Mouse (Mus musculus) gastrocnemius, postnatal 10 days (tissue): ENCODE data around the gene Tmem201. TPM values are rescaled to one million over a fixed set of nuclear protein-coding genes. Genes with fewer than 3 reads are reported as not detected.
"Not testable (repeated sequence)": the region's sequence is repeated elsewhere in the genome, so short reads cannot be mapped to it uniquely, and the experiment has no call there.

ENCODE experiments used
- DNase-seq: peaks from one replicate; pipeline ENCODE4 v3.0.0; 2021; ENCODE audit warnings: mixed read lengths
- long read RNA-seq, 2 experiments: library from polyadenylated mRNA; stranded (forward); transcript quantifications; one replicate each; pipeline ENCODE4 v2.0.0; 2021
- total RNA-seq, 2 experiments: library from RNA; stranded (reverse); gene quantifications; 2 replicates each; pipeline ENCODE4 v1.2.3; 2021

Tmem201 gene
- total RNA-seq: 10 to 100 TPM; 49.7 to 52.2 TPM
- long read RNA-seq, experiment 1, transcript Tmem201-202 (6 exons, 3,620 nt): major isoform, 70 of 98 reads
- long read RNA-seq, experiment 1, partial matches to known transcripts: 8 of 98 reads
- long read RNA-seq, experiment 1, other reads (novel, unspliced or antisense): 18 of 98 reads
- long read RNA-seq, experiment 2, full-length matches to known transcripts: 69 of 97 reads
- long read RNA-seq, experiment 2, partial matches to known transcripts: 6 of 97 reads
- long read RNA-seq, experiment 2, other reads (novel, unspliced or antisense): 22 of 97 reads

GRCm38 (mm10) chr4:149737383-149738324 is at the start of gene Tmem201:
TSS of gene Tmem201 (minus strand) at chr4:149738044.
- DNase-seq: peak; percentile 98

- DNase-seq: no peak
These were observed 47.1 kb upstream of the Tmem201 start for GRCm38 (mm10) chr4:149784901-149785300.

- DNase-seq: no peak
These were observed 46.5 kb upstream of the Tmem201 start for GRCm38 (mm10) chr4:149784371-149784770.

- no peak for DNase-seq
These were observed 45.1 kb upstream of the Tmem201 start for GRCm38 (mm10) chr4:149782975-149783374.

- no peak for DNase-seq
These were observed 42.9 kb upstream of the Tmem201 start for GRCm38 (mm10) chr4:149780565-149781356.

GRCm38 (mm10) chr4:149779966-149780365 is 42.1 kb upstream of the Tmem201 start:
- no peak for DNase-seq

- DNase-seq: no peak
These were observed 39.3 kb upstream of the Tmem201 start for GRCm38 (mm10) chr4:149777126-149777525.

- no peak for DNase-seq
These were observed 38.0 kb upstream of the Tmem201 start for GRCm38 (mm10) chr4:149775760-149776362.

- DNase-seq: peak; percentile 43
These were observed 37.5 kb upstream of the Tmem201 start for GRCm38 (mm10) chr4:149775330-149775729.

- DNase-seq: peak; percentile 98
These were observed 36.2 kb upstream of the Tmem201 start, which contains the start of gene Slc25a33 for GRCm38 (mm10) chr4:149774094-149774470. TSS of gene Slc25a33 (minus strand) at chr4:149774277.

- DNase-seq: peak; percentile 49
These were observed 35.7 kb upstream of the Tmem201 start for GRCm38 (mm10) chr4:149773408-149774093.

GRCm38 (mm10) chr4:149772394-149772793 is 34.5 kb upstream of the Tmem201 start:
- no peak for DNase-seq

- DNase-seq: no peak
These were observed 27.4 kb upstream of the Tmem201 start for GRCm38 (mm10) chr4:149765201-149765600.

GRCm38 (mm10) chr4:149763335-149763734 is 25.5 kb upstream of the Tmem201 start:
- DNase-seq: no peak

- no peak for DNase-seq
These were observed 21.7 kb upstream of the Tmem201 start for GRCm38 (mm10) chr4:149759517-149759916.

- no peak for DNase-seq
These were observed 20.6 kb upstream of the Tmem201 start for GRCm38 (mm10) chr4:149758423-149758822.

GRCm38 (mm10) chr4:149756546-149756945 is 18.7 kb upstream of the Tmem201 start:
- DNase-seq: not testable (repeated sequence)

GRCm38 (mm10) chr4:149752836-149753235 is 15.0 kb upstream of the Tmem201 start:
- DNase-seq: no peak

- DNase-seq: peak; percentile 71
These were observed 14.4 kb upstream of the Tmem201 start for GRCm38 (mm10) chr4:149752124-149752799.

GRCm38 (mm10) chr4:149750671-149751070 is 12.8 kb upstream of the Tmem201 start:
- DNase-seq: no peak

- not testable (repeated sequence) for DNase-seq
These were observed 11.8 kb upstream of the Tmem201 start for GRCm38 (mm10) chr4:149749663-149750015.
